Mouse (Mus musculus): ENCODE results near the gene Tnfrsf1b.

Tnfrsf1b gene

DNA sequence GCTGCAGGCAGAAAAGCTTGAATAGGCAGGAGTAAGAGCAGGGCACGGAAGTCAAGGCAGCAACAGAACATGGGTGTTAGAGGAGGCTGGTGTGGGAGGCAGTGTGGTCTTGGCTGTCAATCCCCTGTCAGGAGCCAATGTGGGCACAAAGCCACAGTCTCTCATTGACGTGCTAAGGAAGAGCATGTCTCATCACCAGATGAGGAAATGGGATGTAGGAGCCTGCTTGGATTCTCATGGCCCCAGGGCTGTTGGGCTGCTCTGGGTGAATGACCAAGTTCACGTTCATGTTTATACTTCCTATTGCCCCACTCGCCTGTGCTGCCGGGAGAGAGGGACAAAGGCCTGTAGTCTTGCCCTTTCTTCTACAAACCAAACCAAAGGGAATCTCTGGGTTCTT is 28.8 kb downstream of the Tnfrsf1b start:
- DNase-seq: no peak

DNA sequence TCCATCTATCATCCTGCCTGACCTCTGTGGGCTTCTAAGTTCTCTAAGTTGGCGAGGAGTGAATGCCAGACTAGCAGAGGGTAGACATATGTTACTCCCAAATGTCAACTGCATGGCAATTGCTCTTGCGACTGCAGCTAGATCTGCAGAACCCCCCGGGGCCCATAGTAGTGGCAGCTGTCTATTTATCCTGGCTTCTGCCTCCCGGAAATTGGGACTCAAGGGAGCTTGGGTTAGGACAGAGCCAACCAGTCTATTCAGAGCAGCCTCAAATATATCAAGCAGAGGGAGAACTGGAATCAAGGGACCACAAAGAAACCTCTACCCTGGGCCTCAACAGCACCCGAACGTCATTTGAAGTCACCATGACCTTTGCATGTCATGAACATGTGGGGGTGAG is 29.6 kb downstream of the Tnfrsf1b start:
- no peak for DNase-seq

GRCm38 (mm10) chr4:145215396-145215795 is 31.3 kb downstream of the Tnfrsf1b start:
- DNase-seq: peak; percentile 40

GRCm38 (mm10) chr4:145214786-145215174 is 31.9 kb downstream of the Tnfrsf1b start:
- no peak for DNase-seq

- DNase-seq: peak; percentile 90
Observed at GRCm38 (mm10) chr4:145213999-145214785, 32.5 kb downstream of the Tnfrsf1b start.

- no peak for DNase-seq
Observed at GRCm38 (mm10) chr4:145211076-145211475, 35.6 kb downstream of the Tnfrsf1b start.

DNA sequence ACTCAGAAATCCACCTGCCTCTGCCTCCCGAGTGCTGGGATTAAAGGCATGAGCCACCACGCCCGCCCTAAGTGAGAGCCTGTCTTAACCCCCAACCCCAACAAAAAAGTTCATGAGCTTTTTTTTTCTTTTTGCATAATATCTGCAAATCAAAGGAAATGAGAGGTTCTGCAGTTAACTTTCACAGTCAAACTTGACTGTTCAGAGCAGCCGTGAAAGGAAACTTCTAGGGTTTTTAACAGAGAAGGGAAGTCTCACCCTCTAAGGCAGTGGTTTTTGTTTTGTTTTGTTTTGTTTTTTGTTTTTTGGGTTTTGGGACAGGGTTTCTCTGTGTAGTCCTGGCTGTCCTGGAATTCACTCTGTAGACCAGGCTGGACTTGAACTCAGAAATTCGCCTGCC is 36.1 kb downstream of the Tnfrsf1b start:
- DNase-seq: no peak

- DNase-seq: no peak
Observed at GRCm38 (mm10) chr4:145209690-145210088, 37.0 kb downstream of the Tnfrsf1b start.

DNA sequence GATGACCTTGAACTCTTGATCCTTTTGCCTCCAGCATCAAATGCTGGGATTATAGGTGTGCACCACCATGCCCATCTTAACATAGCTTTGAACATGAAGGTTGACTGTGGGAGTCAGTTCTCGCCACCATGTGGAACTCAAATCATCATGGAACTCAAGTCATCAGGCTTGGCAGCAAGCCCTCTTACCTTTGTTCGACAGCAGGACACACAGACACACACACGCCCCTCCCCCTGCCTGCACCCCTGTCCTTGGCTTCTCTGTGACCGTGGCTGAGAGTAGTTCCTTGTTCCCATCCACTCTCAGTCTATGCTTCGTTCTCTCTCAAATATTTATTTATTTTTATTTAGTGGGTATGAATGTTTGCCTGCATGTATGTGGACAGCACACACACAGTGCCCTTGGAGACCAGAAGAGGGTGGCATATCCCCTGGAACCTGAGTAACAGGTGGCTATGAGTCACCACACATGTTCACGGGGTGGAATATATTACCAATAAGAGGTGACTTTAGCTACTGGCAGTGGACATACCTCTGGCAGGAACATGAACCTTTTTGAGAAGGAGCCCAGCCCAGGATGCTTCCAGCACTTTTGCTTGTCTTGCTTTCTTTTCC is 37.5 kb downstream of the Tnfrsf1b start:
- no peak for DNase-seq

- DNase-seq: no peak
Observed at GRCm38 (mm10) chr4:145207718-145208371, 38.8 kb downstream of the Tnfrsf1b start.

- no peak for DNase-seq
Observed at GRCm38 (mm10) chr4:145204779-145205178, 41.9 kb downstream of the Tnfrsf1b start.

DNA sequence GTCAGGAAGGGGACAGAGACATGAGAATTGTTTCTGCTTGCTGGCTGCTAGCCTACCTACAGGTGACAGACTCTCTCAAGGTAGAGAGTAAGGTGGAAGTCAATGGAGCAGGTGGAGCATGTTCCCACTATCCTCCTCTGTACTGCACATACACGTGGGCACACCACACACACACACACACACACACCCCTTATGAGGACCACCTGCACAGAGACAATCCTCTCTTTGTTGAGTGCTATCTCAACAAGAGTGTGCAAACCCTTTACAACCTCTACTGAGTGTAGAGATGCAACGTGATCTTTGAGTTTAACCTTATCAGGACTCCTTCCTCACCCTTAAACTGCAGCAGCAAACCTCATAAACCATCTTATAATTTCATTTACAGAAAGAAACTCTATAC is 43.4 kb downstream of the Tnfrsf1b start:
- no peak for DNase-seq

- no peak for DNase-seq
Observed at GRCm38 (mm10) chr4:145201424-145201823, 45.2 kb downstream of the Tnfrsf1b start.

DNA sequence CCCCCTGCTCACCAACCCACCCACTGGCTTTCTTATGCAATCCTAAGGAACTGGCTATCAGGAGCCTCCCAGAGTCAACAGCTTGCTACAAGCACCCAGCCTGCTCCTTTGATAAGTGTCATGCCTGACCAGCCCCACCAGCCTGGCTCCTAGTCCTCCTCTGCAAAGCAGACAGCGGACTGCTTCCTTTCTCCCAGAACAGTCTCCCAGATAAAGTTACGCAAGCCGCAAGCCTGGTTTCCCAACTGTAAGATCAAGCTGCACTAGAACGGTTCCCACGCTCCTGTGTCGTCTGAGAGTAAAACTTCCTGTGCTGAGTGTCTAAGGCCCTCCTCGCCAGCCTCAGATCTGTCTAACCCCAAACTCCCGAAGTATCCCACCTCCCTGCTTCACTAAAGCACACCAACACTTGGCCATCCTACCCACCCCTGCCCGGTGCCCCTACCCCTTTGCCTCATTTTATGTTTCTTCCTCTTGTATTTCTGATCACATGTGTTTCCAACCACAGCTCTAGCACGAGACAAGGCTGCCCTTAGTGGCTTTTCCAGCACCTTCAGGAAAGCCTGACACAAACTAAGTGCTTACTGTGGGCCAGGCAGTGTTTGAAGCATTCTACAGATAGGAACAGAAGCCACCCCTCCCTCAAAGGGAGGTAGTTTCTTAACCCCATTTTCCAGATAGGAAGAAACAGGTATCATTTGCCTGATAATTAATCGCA is 46.5 kb downstream of the Tnfrsf1b start:
- DNase-seq: no peak

DNA sequence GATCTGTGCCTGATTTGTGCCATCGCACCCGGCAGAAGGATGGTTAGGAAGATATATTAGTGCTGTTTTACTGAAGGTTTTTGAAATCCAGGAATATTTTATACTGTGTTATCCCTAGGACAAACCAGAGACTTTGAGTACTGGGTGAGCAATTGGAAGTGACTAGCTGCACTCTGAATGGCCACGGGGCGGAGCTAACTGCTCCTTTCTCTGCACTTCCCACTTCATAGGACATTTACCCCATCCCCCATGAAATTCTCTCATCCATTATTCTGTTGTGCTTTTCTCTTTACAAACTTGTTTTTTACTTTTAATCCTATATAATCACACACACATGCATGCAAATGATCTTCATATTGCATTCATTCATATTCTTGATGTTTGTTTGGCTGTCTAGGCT is 50.1 kb downstream of the Tnfrsf1b start:
- DNase-seq: no peak

GRCm38 (mm10) chr4:145195172-145195571 is 51.5 kb downstream of the Tnfrsf1b start:
- no peak for DNase-seq

DNA sequence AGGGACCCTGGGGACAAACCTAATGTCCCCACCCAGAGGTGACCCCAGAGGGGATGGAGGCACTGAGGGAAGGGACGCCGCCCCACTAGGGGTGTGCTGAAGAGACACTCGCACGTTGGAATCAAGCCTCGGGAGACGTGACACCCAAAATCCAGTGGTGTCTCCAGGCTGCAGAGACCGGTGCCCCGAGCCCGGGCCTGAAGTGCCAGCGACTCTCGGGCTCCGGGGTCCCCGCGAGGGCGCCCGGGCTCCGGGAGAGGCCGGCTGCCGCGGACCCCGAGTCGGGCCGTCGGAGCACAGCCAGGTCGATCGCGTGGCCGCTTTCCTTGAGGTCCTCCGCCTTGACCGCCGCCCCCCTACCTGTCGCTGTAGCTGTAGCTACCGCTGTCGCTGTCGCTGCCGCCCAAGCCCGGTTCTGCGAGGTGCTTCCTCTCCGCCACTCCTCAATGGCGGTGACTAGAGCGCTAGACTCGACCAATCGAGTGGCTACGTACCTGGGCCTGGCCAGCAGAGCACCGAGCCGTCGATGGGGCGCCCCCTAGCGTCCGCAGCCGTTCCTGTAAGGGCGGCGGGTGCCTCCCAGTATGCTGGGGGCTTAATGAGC is 52.0 kb downstream of the Tnfrsf1b start, which contains the start of gene Vps13d:
Gene Vps13d (minus strand): TSS at position 447 of the 604 bp plus-strand sequence.
- peak; percentile 94 for DNase-seq

DNA sequence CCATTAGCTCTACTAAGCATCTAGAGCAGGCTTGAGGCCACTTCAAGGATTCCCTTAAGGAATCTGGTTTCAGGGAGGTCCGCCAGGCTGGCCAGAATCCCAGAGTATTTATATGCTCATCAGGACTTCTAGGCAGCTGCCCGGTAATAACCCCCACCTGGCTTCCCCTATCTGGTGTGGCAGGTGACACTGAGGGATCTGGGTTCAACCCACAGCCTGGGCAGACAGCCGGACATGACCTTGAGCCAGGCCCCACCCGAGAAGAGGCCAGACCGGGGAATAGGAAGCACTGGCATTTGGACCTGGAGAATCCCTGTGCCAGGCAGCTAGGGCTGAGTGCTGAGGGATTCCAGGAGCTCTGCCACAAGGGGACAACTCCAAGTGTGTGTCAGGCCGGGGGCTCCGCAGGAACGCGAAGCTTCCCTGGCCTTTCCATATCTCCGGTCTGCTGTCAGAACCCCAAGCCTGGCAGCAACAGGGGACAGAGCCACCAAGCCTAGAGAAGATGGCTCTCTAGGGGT is 52.6 kb downstream of the Tnfrsf1b start:
- peak; percentile 64 for DNase-seq

GRCm38 (mm10) chr4:145193406-145193805 is 53.3 kb downstream of the Tnfrsf1b start:
- no peak for DNase-seq

DNA sequence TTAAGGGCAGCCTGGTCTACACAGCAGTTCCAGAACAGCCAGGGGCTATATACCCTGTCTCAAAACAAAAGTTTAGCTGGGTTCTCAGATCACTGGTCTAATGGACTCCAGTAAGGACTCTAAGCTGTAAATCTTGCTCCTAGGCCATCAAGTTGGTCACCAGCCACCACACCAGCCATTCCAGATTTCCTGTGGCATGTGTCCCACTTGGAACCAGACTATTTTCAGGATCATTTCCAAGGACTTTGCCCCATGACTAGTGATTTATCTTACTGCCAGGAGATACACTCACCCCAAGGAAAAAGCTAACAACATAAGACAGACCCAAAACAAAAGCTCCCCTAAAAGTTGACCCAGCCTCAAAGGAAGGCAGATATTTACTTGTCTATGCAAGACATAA is 54.0 kb downstream of the Tnfrsf1b start:
- peak; percentile 34 for DNase-seq

- DNase-seq: no peak
Observed at GRCm38 (mm10) chr4:145188561-145188960, 58.1 kb downstream of the Tnfrsf1b start.

DNA sequence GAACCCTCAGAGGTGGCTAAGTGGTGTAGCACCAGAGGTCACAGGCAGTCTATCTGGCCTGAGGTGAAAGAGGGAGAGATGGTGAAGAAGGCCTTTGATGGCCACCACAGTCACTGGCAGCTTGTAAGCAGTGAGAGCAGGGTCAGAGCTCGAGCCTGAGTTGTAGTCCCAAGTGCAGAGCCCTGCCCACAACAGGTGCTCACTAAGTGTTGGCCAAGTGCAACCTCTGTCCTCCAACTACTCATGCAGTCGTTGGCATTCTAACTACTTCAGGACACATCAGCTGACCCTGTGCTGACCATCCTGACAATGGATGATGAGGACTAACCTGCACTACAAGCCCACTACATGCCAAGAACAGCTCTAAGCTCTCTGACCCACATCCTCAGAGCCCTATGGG is 59.1 kb downstream of the Tnfrsf1b start:
- DNase-seq: no peak

Data from kidney, postnatal 14 days (tissue).